Mouse (Mus musculus) thymus, postnatal 36 days (tissue): ENCODE results near the gene Zpbp2.
A peak's percentile ranks its signal among the peaks of the same experiment; 100 is the strongest.

Experiments
- DNase-seq, 2 experiments: peaks; one replicate each; pipeline ENCODE4 v3.0.0; 2022; ENCODE audit warnings: mixed read lengths in 2 of 2

The Zpbp2 gene

DNA sequence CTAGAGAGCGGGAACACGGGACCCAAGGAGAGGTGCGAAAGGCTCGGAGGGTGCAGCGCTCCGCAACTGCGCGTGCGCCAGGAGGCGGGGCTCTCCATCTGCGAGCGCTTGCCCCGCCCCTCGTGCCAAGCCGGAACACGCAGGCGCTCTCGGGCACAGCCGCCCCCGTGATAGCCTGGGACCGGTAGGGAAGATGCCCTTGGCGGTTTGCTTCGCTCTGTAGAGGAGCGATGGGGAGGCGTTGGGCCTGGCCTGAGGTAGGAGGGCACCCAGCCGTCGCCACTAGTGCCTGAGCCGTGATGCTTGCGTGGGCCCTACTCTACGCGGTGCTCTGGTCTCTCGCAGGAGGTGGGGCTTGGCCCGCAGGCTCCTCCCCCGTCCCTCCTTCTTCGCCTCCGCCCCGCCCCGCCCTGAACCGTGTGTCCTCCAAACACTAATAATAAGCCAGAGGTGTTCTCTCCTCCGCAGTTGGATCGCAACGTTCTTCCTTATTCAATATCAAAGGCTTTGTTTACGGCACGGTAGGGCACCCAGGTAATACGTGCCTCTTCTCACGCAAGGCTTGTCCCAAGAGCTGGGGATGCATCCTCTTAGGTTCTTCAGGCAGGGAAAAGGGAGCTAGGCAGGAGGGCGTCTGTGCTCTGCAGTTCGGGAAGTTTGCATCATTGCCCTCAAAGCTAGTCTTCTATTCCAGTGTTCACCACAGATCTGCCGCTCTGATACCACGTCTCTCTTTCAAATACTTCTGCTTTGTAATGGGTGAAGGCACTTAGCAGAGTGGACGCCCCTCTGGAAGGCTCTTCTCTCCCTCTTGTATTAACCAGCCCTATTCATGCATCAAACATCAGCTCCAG lies at the start of gene Zpbp2:
Gene Zpbp2, plus strand, starts transcription at position 123 of the 854 bp plus-strand sequence.
- peak; percentile 94 to 97 for DNase-seq

DNA sequence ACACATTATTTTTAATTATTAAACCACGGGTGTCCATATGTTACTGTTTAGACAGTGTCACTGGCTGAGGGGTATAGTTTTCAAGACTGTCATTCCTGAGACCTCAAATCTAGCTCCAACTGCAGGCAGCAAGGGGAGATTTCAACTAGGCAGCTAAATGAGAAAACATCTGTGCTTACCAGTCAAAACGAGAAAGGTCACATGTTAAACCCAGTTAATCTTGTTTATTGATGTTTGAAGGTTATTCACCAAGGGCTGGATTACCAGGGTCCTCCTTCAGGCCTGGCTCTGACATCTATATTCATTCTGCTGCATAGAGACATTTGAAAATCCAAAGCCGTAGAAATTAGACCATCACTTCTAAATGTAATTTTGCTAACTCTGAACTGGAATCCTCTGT lies 46.0 kb upstream of the Zpbp2 start:
- no peak for DNase-seq

- DNase-seq: no peak
These were observed 41.5 kb upstream of the Zpbp2 start for GRCm38 (mm10) chr11:98509434-98509833.

- no peak for DNase-seq
These were observed 40.8 kb upstream of the Zpbp2 start for GRCm38 (mm10) chr11:98510125-98510524.

- peak; percentile 53 to 61 for DNase-seq
These were observed 38.0 kb upstream of the Zpbp2 start for GRCm38 (mm10) chr11:98512881-98513280.

GRCm38 (mm10) chr11:98513356-98513936 lies 37.5 kb upstream of the Zpbp2 start:
- no peak for DNase-seq

DNA sequence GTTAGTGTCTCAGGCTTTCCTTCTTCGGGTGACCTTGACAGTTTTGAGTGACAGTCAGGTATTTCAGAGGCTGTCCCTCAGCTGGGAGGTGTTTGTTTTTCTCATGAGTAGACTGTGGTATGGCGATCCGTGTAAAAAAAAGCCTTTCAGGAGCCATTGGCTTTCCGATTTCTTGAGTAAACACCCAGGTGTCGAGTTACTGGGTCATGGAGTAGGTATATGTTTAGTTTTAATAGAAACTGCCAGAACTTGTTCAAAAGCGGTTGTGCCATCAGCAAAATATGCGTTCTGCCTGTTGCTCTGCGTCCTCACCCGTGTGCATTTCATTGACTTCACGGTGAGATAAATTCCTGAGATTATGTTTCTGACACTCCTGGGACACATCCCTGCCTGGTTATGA lies 30.4 kb upstream of the Zpbp2 start:
- no peak for DNase-seq

GRCm38 (mm10) chr11:98525140-98525539 lies 25.8 kb upstream of the Zpbp2 start:
- peak; percentile 60 to 74 for DNase-seq

DNA sequence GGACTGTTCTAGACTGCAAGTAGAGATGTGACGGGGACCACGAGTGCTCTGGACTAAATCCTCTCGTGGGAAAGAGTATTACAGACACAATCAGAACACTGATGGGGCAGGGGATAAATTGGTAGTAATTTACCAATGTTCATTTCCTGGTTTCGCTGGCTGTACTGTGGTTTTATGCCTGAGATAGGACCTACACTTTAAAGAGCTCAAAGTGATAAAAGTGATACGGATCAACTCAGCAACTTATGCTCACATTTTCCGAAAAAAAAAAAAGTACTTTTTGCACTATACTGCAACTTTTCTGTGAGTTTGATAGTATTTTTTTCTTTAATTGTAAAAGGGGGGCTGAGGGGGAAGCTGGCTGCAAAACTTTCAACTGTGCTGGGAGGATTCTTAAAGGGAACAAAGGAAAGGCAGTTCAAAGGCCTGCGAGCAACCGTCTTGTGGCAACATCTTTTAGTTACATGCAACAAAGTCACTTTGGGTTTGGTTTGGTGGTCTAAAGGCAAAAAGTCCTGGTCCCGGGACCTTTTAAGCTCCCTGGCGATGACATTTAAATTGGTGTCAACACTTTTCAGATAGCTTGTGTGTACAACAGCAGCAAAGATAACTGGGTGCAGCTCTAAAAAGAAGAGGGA lies 24.0 kb upstream of the Zpbp2 start:
- DNase-seq: peak; percentile 61 to 74

DNA sequence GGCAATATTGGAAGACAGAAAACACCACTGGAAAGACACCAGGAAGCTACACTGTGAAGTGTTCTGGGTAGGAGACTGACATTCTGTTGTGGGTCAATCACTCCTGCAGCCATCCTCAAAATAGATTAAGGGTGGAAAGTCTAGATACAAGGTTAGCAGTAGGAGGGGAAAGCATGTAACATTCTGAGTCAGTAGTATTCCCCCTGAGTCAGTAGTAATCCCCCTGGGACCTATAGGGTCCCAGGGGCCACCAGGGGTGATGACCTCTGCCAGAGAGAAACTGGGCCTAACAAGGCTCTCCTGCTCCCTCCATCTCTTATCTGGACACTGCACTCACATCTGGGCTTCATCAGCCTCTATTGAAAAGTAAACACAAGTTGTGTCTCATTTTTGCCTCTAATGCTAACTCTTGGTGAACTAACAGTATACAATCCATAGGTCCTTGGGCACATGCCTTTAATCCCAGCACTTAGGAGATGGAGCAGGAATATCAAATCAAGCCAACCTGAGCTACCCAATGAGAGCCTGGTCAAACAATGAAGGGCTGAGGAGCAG lies 13.3 kb upstream of the Zpbp2 start:
- DNase-seq: no peak

GRCm38 (mm10) chr11:98540319-98540718 lies 10.6 kb upstream of the Zpbp2 start:
- no peak for DNase-seq

DNA sequence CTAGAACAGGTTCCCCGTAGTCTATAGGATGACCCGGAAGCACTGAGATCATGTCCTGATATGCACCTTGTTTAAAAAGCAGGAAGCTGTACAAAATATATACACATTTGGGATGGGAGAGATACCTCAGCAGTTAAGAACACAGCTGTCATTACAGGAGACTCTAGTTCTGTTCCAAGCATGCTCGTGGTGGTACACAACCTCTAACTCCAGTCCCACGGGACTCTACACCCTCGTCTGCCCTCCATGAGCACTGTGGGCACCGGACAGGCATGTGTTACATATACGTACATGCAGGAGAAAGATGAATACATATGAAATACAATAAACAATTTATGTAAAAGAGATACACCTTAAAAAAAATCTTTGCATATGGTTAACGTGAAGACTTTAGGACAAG lies 8.3 kb upstream of the Zpbp2 start:
- no peak for DNase-seq

GRCm38 (mm10) chr11:98543414-98543813 lies 7.5 kb upstream of the Zpbp2 start:
- no peak for DNase-seq

GRCm38 (mm10) chr11:98544890-98545677 lies 5.8 kb upstream of the Zpbp2 start:
- DNase-seq: peak in 1 of 2 experiments; percentile 49

DNA sequence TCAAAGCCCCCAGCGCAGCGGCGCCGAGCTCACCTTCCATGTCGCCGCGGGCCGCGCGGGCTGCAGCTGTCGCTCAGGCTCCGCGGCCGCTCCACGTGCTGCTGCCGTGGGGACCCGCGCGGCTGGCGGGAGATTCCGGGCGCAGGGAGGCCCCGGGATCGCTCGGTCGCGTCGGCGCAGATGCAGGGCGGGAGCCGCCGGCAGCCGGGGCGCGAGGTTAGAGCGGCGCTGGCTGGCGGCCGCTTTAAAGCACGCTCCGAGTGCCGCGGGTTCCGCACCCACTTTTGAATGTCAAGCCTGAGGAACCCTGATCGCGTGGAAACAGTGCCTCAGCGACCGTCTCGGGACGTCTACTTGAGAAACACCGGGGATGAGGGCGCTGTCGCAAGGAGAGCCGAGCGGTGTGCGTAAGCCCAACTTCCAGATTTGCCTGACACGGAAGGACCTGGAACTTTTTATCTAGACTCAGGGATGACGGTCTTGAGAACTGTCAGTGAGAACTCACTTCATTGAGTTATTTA lies 5.1 kb upstream of the Zpbp2 start, which contains the start of gene Ikzf3:
Gene Ikzf3, minus strand, starts transcription at position 321 of the 521 bp plus-strand sequence.
- DNase-seq: peak; percentile 84 to 88

- DNase-seq: no peak
These were observed 4.2 kb upstream of the Zpbp2 start for GRCm38 (mm10) chr11:98546529-98547307.

GRCm38 (mm10) chr11:98547308-98547693 lies 3.6 kb upstream of the Zpbp2 start:
- DNase-seq: no peak

DNA sequence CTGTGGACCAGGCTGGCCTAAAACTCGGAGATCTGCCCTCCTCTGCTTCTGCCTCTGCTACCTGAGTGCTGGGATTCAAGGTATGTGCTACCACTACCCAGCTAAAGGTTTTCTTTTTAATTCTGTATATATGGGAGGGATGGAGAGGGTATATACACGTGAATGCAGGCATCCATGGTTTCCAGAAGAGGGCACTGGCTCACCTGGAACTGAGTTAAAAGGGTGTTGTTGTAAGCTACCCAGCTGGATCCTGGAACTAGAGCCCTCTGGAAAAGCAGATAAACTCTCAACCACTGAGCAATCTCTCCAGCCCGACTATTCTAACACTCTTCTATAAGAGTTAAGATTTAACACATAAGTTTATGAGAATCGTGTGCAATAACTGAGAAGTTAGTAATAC lies 1.5 kb upstream of the Zpbp2 start:
- no peak for DNase-seq

DNA sequence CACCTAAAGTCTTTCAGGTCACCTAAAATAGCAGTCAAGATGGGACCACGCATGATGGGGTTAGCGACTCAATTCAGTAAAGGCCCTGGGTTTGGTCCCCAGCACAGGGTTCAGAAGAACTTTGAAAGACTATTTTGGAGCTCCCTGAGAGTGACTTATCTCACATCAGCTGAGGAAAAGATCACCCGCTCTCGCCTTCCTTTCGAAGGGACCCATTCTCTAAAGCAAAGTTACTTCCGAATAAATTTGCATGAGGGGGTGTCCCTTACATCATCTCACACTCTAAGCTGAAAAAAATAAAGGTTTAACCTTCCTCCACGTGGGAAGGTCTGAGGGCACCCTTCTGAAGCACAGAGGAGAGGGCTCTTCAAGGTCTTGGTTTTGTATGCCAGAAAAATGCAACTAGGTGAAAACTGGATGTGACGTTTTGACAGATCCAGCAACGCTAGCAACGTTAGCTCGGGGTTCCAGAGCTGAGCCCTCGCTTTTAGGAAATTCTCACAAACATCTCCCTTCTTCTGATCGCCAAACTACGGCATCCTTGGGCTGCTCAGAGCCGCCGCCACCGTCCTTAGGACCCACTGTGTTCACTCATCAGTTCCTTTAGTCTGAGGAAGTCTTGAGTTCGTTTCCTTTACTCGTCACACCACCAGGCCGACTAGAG lies 454 bp upstream of the Zpbp2 start:
- peak; percentile 32 to 42 for DNase-seq

GRCm38 (mm10) chr11:98553966-98554365 lies 3.1 kb downstream of the Zpbp2 start:
- DNase-seq: no peak

DNA sequence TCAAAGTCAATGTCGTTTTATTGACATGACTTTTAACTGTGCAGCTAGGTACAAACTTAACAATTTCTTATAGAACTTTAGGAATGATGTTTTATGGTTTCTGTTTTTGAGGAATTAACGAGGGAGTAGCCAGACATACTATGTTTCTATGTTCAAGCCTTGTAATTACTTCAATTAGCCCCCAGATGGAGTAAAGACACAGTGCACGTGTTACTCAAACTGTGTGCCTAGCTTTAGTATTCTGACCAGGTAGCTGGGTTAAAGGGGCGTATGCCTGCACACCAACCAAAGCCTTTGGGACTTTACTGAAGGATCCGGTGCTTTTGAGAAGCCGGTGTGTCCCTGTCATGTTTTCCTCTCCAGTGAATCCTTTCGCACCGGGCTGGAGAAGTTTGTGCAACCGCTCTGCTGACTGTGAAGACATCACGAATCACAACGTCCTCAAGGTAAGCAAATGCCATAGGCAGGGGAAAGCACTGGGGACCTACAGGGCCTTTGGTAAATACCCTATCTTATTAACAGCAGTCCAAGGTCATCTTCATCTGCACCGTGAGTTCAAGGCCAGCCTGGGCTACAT lies 4.3 kb downstream of the Zpbp2 start:
- DNase-seq: no peak
